Mouse (Mus musculus): ENCODE data around the gene Phox2b.

The Phox2b gene

DNA sequence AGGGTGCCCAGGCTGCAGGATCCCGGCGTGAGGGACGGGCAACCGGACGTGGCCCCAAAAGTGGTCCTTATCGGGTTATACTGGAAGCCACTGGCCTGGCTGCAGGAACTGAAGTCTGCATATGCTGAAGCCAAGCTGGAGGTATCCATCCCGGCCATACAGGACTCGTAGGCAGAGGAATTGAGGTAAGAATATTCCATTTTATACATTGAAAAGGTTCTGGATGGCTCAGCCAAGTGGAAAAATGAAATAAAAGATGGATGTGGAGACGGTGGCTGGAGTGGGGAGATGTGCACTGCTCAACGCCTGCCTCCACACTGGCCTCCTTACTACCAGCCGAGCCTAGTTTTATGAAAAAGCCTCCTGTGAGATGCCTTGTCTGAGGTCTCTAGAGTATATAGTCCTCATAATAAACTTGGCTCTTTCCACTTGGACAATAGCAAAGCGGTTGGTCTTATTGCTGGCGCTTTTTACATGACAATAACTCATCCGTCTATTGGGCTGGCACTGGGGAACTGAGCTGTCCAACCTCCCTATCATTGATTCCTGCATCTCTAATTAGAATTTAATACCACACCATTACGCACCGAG, at the start of gene Phox2b:
Gene Phox2b, minus strand, starts transcription at position 569 of the 591 bp plus-strand sequence.
- no peak for DNase-seq (ENCODE audit: low read depth, low spot score)

- no peak for DNase-seq (ENCODE audit: low read depth, low spot score)
Measured at GRCm38 (mm10) chr5:67142622-67143021, 43.5 kb upstream of the Phox2b start.

GRCm38 (mm10) chr5:67139052-67140015, 40.2 kb upstream of the Phox2b start:
- DNase-seq (ENCODE audit: low read depth, low spot score), result no peak

GRCm38 (mm10) chr5:67138643-67139042, 39.5 kb upstream of the Phox2b start:
- DNase-seq (ENCODE audit: low read depth, low spot score), result no peak

DNA sequence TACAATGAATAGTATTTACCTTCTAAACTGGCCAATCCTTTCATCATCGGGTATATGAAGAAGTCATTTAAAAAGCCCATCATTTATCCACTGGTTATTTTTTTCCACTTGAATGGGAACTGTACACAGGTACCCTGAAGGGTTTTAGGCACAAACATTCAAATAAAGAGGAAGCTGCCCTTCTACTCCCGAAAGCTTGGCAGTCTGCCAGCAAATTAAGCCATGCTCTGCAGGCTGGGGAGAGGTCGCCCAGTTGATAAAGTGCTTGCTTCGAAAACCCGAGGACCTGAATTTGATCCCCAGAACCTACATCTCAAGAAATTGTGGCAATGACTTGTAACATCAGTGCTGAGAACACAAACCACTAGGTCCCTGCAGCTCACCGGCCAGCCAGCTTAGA, 35.6 kb upstream of the Phox2b start:
- DNase-seq (ENCODE audit: low read depth, low spot score), result no peak

- no peak for DNase-seq (ENCODE audit: low read depth, low spot score)
Measured at GRCm38 (mm10) chr5:67131671-67132070, 32.6 kb upstream of the Phox2b start.

GRCm38 (mm10) chr5:67106261-67106660, 7.2 kb upstream of the Phox2b start:
- no peak for DNase-seq (ENCODE audit: low read depth, low spot score)

- no peak for DNase-seq (ENCODE audit: low read depth, low spot score)
Measured at GRCm38 (mm10) chr5:67103016-67103415, 3.9 kb upstream of the Phox2b start.

- no peak for DNase-seq (ENCODE audit: low read depth, low spot score)
Measured at GRCm38 (mm10) chr5:67101793-67102600, 2.9 kb upstream of the Phox2b start.

DNA sequence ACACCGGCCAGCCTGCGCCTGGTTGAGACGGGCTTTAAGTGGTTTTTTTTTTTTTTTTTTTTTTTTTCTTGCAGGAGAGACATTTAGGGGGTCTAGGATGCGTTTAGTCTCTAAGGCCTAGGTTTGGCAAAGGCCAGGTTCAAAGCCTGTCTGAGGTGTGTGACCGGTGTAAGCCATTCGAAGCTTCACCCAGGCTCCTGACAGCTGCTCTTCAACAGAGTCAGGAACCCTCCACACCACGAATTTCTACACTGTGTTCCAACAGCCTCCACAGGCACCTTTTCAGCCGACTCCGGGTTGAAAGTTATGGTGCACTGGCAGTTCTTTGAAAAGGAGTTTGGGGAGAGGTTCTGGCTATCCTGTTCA, 2.3 kb upstream of the Phox2b start:
- DNase-seq (ENCODE audit: low read depth, low spot score), result no peak

- DNase-seq (ENCODE audit: low read depth, low spot score), result no peak
Measured at GRCm38 (mm10) chr5:67100564-67101394, 1.7 kb upstream of the Phox2b start.

- DNase-seq (ENCODE audit: low read depth, low spot score), result no peak
Measured at GRCm38 (mm10) chr5:67099393-67100271, 531 bp upstream of the Phox2b start.

DNA sequence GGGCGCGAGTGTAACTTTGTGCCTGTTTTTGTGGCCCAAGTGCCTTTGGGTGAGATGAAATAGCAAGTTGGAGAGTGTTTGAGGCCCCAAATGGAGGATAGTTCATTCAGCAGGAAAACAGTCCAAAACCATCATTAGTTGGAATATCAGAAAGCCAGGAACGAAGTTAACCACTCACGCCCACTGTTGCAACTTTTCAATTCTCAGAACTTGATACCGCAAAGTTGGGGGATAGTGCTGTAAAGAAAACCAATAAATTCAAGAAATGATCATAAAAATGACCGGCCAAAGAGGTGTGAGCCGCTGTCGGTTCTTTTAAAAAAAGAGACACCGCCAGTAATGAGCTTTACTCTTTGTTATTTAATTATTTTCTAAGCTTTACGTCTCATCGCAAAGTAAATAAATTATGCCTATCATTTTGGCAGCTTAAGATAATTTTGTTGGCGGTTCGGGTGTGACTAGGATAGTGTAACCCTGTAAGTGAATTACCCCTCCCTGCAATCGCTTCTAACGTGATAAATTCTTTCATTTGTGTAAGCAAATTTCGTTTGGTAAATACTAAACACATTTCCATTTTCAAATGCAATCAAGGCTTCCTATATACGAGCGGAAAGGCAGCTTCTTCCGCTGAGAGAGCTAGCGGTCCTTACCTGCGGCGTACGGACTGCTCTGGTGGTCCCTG, 909 bp downstream of the Phox2b start:
- DNase-seq (ENCODE audit: low read depth, low spot score), result no peak

DNA sequence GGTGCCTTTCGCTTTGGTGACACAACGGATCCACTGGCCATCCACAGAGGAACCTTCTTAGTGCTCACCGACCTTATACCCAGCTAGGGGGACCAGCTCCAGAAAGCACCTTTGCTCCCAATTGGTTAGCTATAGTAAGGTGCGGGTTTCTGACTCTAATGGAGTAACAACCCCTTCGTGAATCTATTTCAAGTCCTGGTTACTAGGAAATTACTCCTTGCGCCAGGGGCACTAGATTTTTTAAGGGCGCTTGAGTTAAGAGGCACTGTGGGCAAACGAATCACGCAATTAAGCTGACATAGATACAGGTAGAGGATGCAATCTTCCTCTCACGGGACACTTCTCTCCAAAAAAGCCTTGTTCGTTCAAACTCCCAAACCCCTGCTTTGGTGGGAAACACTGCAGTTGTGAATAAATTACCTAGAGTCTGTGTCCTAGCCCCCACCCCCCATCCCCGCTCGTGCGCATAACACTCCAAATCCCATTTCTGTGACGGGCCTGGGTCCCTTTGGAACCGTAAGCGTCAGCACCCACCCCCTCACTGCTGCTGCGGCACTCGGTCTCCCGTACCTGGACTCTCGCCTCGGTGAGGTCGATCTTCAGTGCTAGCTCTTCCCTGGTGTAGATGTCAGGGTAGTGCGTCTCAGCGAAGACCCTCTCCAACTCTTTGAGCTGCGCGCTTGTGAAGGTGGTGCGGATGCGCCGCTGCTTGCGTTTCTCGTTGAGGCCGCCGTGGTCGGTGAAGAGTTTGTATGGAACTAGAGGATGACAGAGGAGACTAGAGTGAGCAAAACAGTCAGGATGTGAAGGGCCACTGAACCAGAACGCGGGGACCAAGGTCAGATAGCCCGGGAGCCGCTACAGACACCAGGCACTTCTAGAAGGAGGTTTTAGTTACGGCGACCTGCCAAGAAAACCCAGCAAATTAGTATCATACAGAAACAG, 1.7 kb downstream of the Phox2b start:
- no peak for DNase-seq (ENCODE audit: low read depth, low spot score)

DNA sequence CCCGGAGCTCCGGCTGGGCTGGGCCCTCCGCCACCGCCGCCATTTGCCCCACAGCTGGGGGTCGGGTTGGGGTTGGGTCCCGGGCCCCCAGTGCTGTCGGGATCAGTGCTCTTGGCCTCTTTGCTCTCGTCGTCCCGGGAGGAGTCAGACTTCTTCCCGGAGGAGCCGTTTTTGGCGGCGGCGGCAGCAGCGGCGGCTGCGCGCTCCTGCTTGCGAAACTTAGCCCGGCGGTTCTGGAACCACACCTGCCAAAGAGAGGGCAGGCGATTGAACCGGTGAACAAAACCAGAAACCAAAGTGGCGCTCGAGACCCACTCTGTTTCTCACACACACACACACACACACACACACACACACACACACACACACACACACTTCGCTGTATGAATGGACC, 2.7 kb downstream of the Phox2b start:
- no peak for DNase-seq (ENCODE audit: low read depth, low spot score)

- no peak for DNase-seq (ENCODE audit: low read depth, low spot score)
Measured at GRCm38 (mm10) chr5:67095651-67096377, 3.3 kb downstream of the Phox2b start.

- DNase-seq (ENCODE audit: low read depth, low spot score), result no peak
Measured at GRCm38 (mm10) chr5:67095153-67095552, 3.9 kb downstream of the Phox2b start.

DNA sequence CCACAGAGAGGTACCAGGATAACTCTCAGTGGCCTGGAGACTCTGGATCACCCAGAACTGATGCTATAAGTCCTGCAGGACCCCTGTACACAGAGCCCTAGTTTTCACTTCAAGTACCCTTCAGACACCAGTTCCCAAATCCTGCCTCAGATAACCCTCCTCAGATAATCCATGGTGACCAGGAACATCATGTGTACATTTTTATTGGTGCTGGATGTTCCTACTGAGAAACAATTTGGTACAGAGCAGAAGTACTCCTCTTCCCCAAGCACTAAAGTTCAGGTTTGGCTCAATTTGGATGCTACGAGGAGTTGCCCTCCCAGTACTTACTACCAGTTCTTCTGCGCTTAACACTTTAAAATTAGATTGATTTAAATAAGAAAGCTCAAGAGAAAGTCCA, 5.1 kb downstream of the Phox2b start:
- DNase-seq (ENCODE audit: low read depth, low spot score), result no peak
